Mouse (Mus musculus) liver, embryonic 14.5 days (tissue): Measurements from ENCODE around the gene Sipa1l3.

Experiments
- CTCF ChIP-seq: IDR thresholded peaks from 2 replicates; pipeline ENCODE4 v1.5.1; 2016; ENCODE audit warnings: antibody characterized with exemption, low read depth, control low read depth
- EP300 ChIP-seq: IDR thresholded peaks from 2 replicates; pipeline ENCODE4 v1.6.1; 2016; ENCODE audit warnings: antibody characterized with exemption, low read depth

DNA sequence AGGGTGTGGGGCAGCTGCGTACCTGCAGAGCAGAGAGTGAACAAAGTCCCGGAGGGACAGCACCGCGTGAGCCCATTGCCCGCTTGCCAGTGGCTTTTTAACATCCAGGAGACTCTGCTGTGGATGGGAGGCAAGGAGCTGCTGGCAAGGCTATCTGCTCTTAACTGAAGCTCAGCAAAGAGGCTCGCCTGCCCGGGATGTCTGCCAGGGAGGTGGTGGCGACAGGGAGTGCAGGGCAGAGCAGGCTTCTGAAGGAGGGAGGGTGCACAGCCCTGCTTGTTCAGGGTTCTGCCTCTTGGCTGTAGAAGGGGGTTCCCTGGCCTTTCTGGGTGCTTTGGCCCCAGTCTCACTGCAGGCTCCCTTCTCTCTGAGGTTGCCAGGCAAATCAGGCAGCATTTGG is 164.3 kb downstream of the Sipa1l3 start:
- TF ChIP-seq CTCF (no peak), EP300 (no peak)
